In genomic region chr3:32709388-32709787, GRCm38 (mm10) we compare ENCODE assay signal across 8 mouse cellular contexts. TPM values are rescaled to one million over a fixed set of nuclear protein-coding genes. Genes with fewer than 3 reads are reported as not detected.
DNase-seq lines count a peak whose midpoint lies in the region; ATAC-seq and TF ChIP-seq lines count a peak whose summit lies in the region.

No protein-coding gene starts in this region.

- intact Hi-C loops in gastrocnemius, adult 2 months (cut with DNase I): loop anchor here (2.0 kb wide), 2 partner anchors 27 to 181 kb away; partner anchors contain the start of genes Mfn1, Mrpl47 and Ndufb5

- no peak for TF ChIP-seq EP300 in stomach, postnatal 0 days (optimal IDR thresholded peaks at IDR 0.05)

- H3K9me3 ChIP-seq in liver, embryonic 11.5 days (ENCODE audit: control insufficient read depth, low read length): no peaks in the 10 kb centered on the region
- H3K9me3 ChIP-seq in stomach, postnatal 0 days (ENCODE audit: control insufficient read depth, low read length): no peaks in the 10 kb centered on the region

- H3K27ac ChIP-seq in gastrocnemius, adult 2 months: peak overlapping the region; percentile 95
- H3K27ac ChIP-seq in testis, adult 2 months (ENCODE audit: control insufficient read depth, insufficient read depth, low read depth, low read length): peak overlapping the region; percentile 96
- H3K27ac ChIP-seq in liver, embryonic 11.5 days (ENCODE audit: low read depth, low read length): peak overlapping the region; percentile 78; the same call in 1 of the 2 replicates
- H3K27ac ChIP-seq in stomach, postnatal 0 days (replicated peaks): peak overlapping the region; percentile 90

- TF ChIP-seq POLR2A in testis, adult 2 months (IDR thresholded peaks at IDR 0.05; ENCODE audit: control insufficient read depth, low read depth, low read length): no peak

- H3K4me1 ChIP-seq in testis, adult 2 months (ENCODE audit: control insufficient read depth, insufficient read depth, low read length): peaks cover 2% of the 10 kb centered on the region; the same call in 1 of the 2 replicates
- H3K4me1 ChIP-seq in liver, embryonic 11.5 days (replicated peaks; ENCODE audit: control insufficient read depth, insufficient read depth, low read length): peaks cover 3% of the 10 kb centered on the region; the same call in 1 of the 2 replicates
- H3K4me1 ChIP-seq in stomach, postnatal 0 days (replicated peaks; ENCODE audit: control insufficient read depth, insufficient read depth): no peaks in the 10 kb centered on the region

- peak overlapping the region; percentile 67 for H3K4me2 ChIP-seq in liver, embryonic 11.5 days
- H3K4me2 ChIP-seq in stomach, postnatal 0 days (replicated peaks; ENCODE audit: low read depth): peak overlapping the region; percentile 65

- no peak for TF ChIP-seq CTCF in gastrocnemius, adult 2 months (IDR thresholded peaks at IDR 0.05)
- TF ChIP-seq CTCF in testis, adult 2 months (IDR thresholded peaks at IDR 0.05; ENCODE audit: control insufficient read depth, insufficient read depth, insufficient replicate concordance, low read depth, low read length): no peak
- TF ChIP-seq CTCF in stomach, postnatal 0 days (IDR thresholded peaks at IDR 0.05; ENCODE audit: low read depth): no peak

- peak overlapping the region; percentile 91 for H3K4me3 ChIP-seq in gastrocnemius, adult 2 months
- H3K4me3 ChIP-seq in testis, adult 2 months (ENCODE audit: control insufficient read depth, low read depth, low read length): peak overlapping the region; percentile 97
- peak overlapping the region; percentile 72 for H3K4me3 ChIP-seq in liver, embryonic 11.5 days (ENCODE audit: low read depth, low read length)
- peak overlapping the region; percentile 92 for H3K4me3 ChIP-seq in stomach, postnatal 0 days (ENCODE audit: low read depth, low read length)

- H3K9ac ChIP-seq in liver, embryonic 11.5 days (ENCODE audit: low read depth, low read length): peak overlapping the region; percentile 87
- H3K9ac ChIP-seq in stomach, postnatal 0 days (ENCODE audit: low read length): peak overlapping the region; percentile 90

- WGBS in liver, embryonic 11.5 days: 8% methylated on average over 9 of the region's 9 CpGs
- 4% methylated on average over 9 of the region's 9 CpGs for whole genome bisulfite sequencing in stomach, postnatal 0 days

- no peak for ATAC-seq in liver, embryonic 11.5 days (replicated peaks; ENCODE audit: low FRiP score)
- ATAC-seq in stomach, postnatal 0 days (ENCODE audit: low FRiP score, low TSS enrichment): no peak

- no peaks in the 10 kb centered on the region for H3K27me3 ChIP-seq in testis, adult 2 months (ENCODE audit: control insufficient read depth, insufficient read depth, low read length)
- no peaks in the 10 kb centered on the region for H3K27me3 ChIP-seq in liver, embryonic 11.5 days (replicated peaks; ENCODE audit: control insufficient read depth, insufficient read depth, low read length)
- H3K27me3 ChIP-seq in stomach, postnatal 0 days (ENCODE audit: control insufficient read depth, insufficient read depth, low read length): no peaks in the 10 kb centered on the region

- no peaks in the 10 kb centered on the region; the same call in none of the 2 replicates for H3K36me3 ChIP-seq in testis, adult 2 months (ENCODE audit: control insufficient read depth, insufficient read depth, low read length)
- H3K36me3 ChIP-seq in liver, embryonic 11.5 days (ENCODE audit: control insufficient read depth, insufficient read depth, low read length): peaks cover 26% of the 10 kb centered on the region; the same call in 1 of the 2 replicates
- peaks cover 3% of the 10 kb centered on the region; the same call in 1 of the 2 replicates for H3K36me3 ChIP-seq in stomach, postnatal 0 days (ENCODE audit: control insufficient read depth, insufficient read depth, low read length)

- no peak for DNase-seq in gastrocnemius, adult 2 months
- no peak for DNase-seq in gastrocnemius, adult 18-20 months (ENCODE audit: low spot score)
- no peak for DNase-seq in testis, postnatal 10 days (ENCODE audit: low spot score)
- DNase-seq in liver, embryonic 11.5 days (ENCODE audit: low spot score): no peak
- DNase-seq in stomach, postnatal 0 days (ENCODE audit: low spot score): no peak
- no peak for DNase-seq in adrenal gland, adult 8-10 months
- DNase-seq in spleen, adult 12 weeks (ENCODE audit: low spot score): no peak

RNA-seq across cellular contexts. Expression of gene Actl6a, which starts 3.3 kb away (rescaled TPM):
- 10 to 100 TPM; 13.1 to 16.0 TPM for total RNA-seq in gastrocnemius, adult 2 months (2021)
- total RNA-seq in gastrocnemius, adult 18-20 months (2021): 10 to 100 TPM; 14.3 to 14.7 TPM
- 55.2 and 55.4 TPM in 2 replicates for polyA plus RNA-seq in testis, adult 2 months (2012; rRNA removed)
- polyA plus RNA-seq in liver, embryonic 11.5 days (2014; fragmentation: Nextera tagmentation; extraction: Ambion mirVana): 195 and 196 TPM in 2 replicates
- polyA plus RNA-seq in stomach, postnatal 0 days (2015; fragmentation: Nextera tagmentation; extraction: Ambion mirVana): 58.0 and 58.6 TPM in 2 replicates
- total RNA-seq in adrenal gland, adult 8-10 months (2022): 10 to 100 TPM; 46.4 to 62.4 (median 53.0) TPM

RNA-seq across cellular contexts. Expression of gene Ndufb5, which starts 27.4 kb away (rescaled TPM):
- total RNA-seq in gastrocnemius, adult 2 months (2021): 100 to 1,000 TPM; 524 to 701 TPM
- total RNA-seq in gastrocnemius, adult 18-20 months (2021): 100 to 1,000 TPM; 575 to 650 TPM
- polyA plus RNA-seq in testis, adult 2 months (2012; rRNA removed): 260 and 272 TPM in 2 replicates
- polyA plus RNA-seq in liver, embryonic 11.5 days (2014; fragmentation: Nextera tagmentation; extraction: Ambion mirVana): 268 and 280 TPM in 2 replicates
- polyA plus RNA-seq in stomach, postnatal 0 days (2015; fragmentation: Nextera tagmentation; extraction: Ambion mirVana): 322 and 327 TPM in 2 replicates
- 100 to 1,000 TPM; 222 to 356 (median 282) TPM for total RNA-seq in adrenal gland, adult 8-10 months (2022)

RNA-seq across cellular contexts. Expression of gene Mrpl47, which starts 28.0 kb away (rescaled TPM):
- total RNA-seq in gastrocnemius, adult 2 months (2021): 10 to 100 TPM; 24.5 to 36.0 TPM
- 10 to 100 TPM; 24.5 to 26.9 TPM for total RNA-seq in gastrocnemius, adult 18-20 months (2021)
- polyA plus RNA-seq in testis, adult 2 months (2012; rRNA removed): 15.0 and 18.8 TPM in 2 replicates
- polyA plus RNA-seq in liver, embryonic 11.5 days (2014; fragmentation: Nextera tagmentation; extraction: Ambion mirVana): 50.5 and 58.4 TPM in 2 replicates
- polyA plus RNA-seq in stomach, postnatal 0 days (2015; fragmentation: Nextera tagmentation; extraction: Ambion mirVana): 22.3 and 23.7 TPM in 2 replicates
- 10 to 100 TPM; 25.6 to 30.9 (median 27.6) TPM for total RNA-seq in adrenal gland, adult 8-10 months (2022)
